Mouse (Mus musculus) left cerebral cortex, adult 2 months (tissue): ENCODE data around the gene Mfsd13b. TPM values are rescaled to one million over a fixed set of nuclear protein-coding genes. Genes with fewer than 3 reads are reported as not detected.
A peak's percentile ranks its signal among the peaks of the same experiment; 100 is the strongest.
"Not testable (repeated sequence)": the region's sequence is repeated elsewhere in the genome, so short reads cannot be mapped to it uniquely, and the experiment has no call there.

Experiments
- DNase-seq, 2 experiments: peaks; one replicate each; pipeline ENCODE4 v3.0.0; 2021 to 2022; ENCODE audit warnings: low spot score in 2 of 2, mixed read lengths in 1 of 2; ENCODE audit errors: extremely low spot score in 1 of 2
- H3K27ac ChIP-seq: fragments of 200-600 bp; 2 replicates; pipeline ENCODE4 v1.8.1; 2022
- H3K4me3 ChIP-seq: fragments of 200-600 bp; 2 replicates; pipeline ENCODE4 v1.8.1; 2022
- CTCF ChIP-seq: fragments of 200-600 bp; IDR thresholded peaks from 2 replicates; pipeline ENCODE4 v1.8.1; 2022; ENCODE audit warnings: antibody characterized with exemption, mild to moderate bottlenecking, moderate library complexity
- intact Hi-C: fragments of 180-260 bp; cut with DNase I; formaldehyde crosslinking; loops from one replicate; pipeline ENCODE4 v1.15.1; 2025
- total RNA-seq, 2 experiments: library from RNA; stranded (reverse); gene quantifications; 2 replicates each; pipeline ENCODE4 v1.2.3; 2021

Gene Mfsd13b
- total RNA-seq, 2 experiments from 2014 or later: 0.44 to 0.86 TPM

GRCm38 (mm10) chr7:120960601-120961000 lies 21.7 kb upstream of the Mfsd13b start:
- intact Hi-C loops: no loop called here
- Histone ChIP-seq H3K27ac (no peak overlapping the region), H3K4me3 (no peak overlapping the region)
- no peak for DNase-seq
- no peak; the same call in 1 of the 2 replicates for TF ChIP-seq CTCF

GRCm38 (mm10) chr7:120961893-120962292 lies 20.4 kb upstream of the Mfsd13b start:
- DNase-seq: no peak
- intact Hi-C loops: no loop called here
- TF ChIP-seq CTCF: no peak
- no peak overlapping the region for H3K27ac ChIP-seq
- H3K4me3 ChIP-seq: no peak overlapping the region

GRCm38 (mm10) chr7:120963126-120963525 lies 19.2 kb upstream of the Mfsd13b start:
- Histone ChIP-seq H3K4me3 (no peak overlapping the region), H3K27ac (no peak overlapping the region)
- intact Hi-C loops: no loop called here
- no peak for TF ChIP-seq CTCF
- no peak for DNase-seq

- intact Hi-C loops: no loop called here
- H3K27ac ChIP-seq: no peak overlapping the region
- TF ChIP-seq CTCF: no peak
- no peak for DNase-seq
- no peak overlapping the region for H3K4me3 ChIP-seq
Observed at GRCm38 (mm10) chr7:120969221-120969620, 13.1 kb upstream of the Mfsd13b start.

GRCm38 (mm10) chr7:120970112-120970511 lies 12.2 kb upstream of the Mfsd13b start:
- no peak for TF ChIP-seq CTCF
- H3K27ac ChIP-seq: no peak overlapping the region
- intact Hi-C loops: no loop called here
- H3K4me3 ChIP-seq: no peak overlapping the region
- no peak for DNase-seq

GRCm38 (mm10) chr7:120972471-120972870 lies 9.8 kb upstream of the Mfsd13b start:
- H3K4me3 ChIP-seq, H3K27ac ChIP-seq, intact Hi-C loops, DNase-seq: not testable (repeated sequence)

- no peak for DNase-seq
- intact Hi-C loops: no loop called here
- H3K4me3 ChIP-seq: no peak overlapping the region
Observed at GRCm38 (mm10) chr7:120974001-120974400, 8.3 kb upstream of the Mfsd13b start.

GRCm38 (mm10) chr7:120977063-120977462 lies 5.2 kb upstream of the Mfsd13b start:
- Histone ChIP-seq H3K27ac (no peak overlapping the region), H3K4me3 (no peak overlapping the region)
- no peak for DNase-seq
- TF ChIP-seq CTCF: no peak
- intact Hi-C loops: no loop called here

More at GRCm38 (mm10) chr7:120974001-120974400, 8.3 kb upstream of the Mfsd13b start:
- TF ChIP-seq CTCF: no peak
- H3K27ac ChIP-seq: no peak overlapping the region

GRCm38 (mm10) chr7:120980041-120980440 lies 2.3 kb upstream of the Mfsd13b start:
- H3K4me3 ChIP-seq: no peak overlapping the region
- DNase-seq: no peak
- no peak overlapping the region for H3K27ac ChIP-seq
- intact Hi-C loops: loop anchor here (5.0 kb wide), 1 partner anchor 52 kb away; the partner anchor contains the start of gene Mettl9
- TF ChIP-seq CTCF: no peak

- intact Hi-C loops: loop anchor here (5.0 kb wide), 1 partner anchor 51 kb away; the partner anchor contains the start of gene Mettl9
Observed at GRCm38 (mm10) chr7:120980931-120981924, 1.1 kb upstream of the Mfsd13b start.

GRCm38 (mm10) chr7:120982968-120983367 lies 659 bp downstream of the Mfsd13b start:
- no peak for TF ChIP-seq CTCF
- intact Hi-C loops: loop anchor here (5.0 kb wide), 1 partner anchor 49 kb away; the partner anchor contains the start of gene Mettl9
- peak overlapping the region; percentile 66 for H3K4me3 ChIP-seq
- no peak for DNase-seq
- no peak overlapping the region for H3K27ac ChIP-seq

More at GRCm38 (mm10) chr7:120980931-120981924, 1.1 kb upstream of the Mfsd13b start:
- peak overlapping the region; percentile 66 for H3K4me3 ChIP-seq
- DNase-seq: peak; percentile 43 to 51
- TF ChIP-seq CTCF: no peak
- H3K27ac ChIP-seq: 0 out of 2 replicates have a peak overlapping the region, but pooled peaks have one; percentile 12

GRCm38 (mm10) chr7:120991191-120991590 lies 8.9 kb downstream of the Mfsd13b start:
- Histone ChIP-seq H3K4me3 (no peak overlapping the region), H3K27ac (no peak overlapping the region)
- DNase-seq: no peak
- intact Hi-C loops: no loop called here
- no peak for TF ChIP-seq CTCF
